Mouse (Mus musculus): ENCODE results near the gene Ugt1a9.

Ugt1a9 gene

GRCm38 (mm10) chr1:88258881-88259642 lies 188.5 kb downstream of the Ugt1a9 start:
- no peak for DNase-seq (ENCODE audit: low spot score in 2 of 2)

DNA sequence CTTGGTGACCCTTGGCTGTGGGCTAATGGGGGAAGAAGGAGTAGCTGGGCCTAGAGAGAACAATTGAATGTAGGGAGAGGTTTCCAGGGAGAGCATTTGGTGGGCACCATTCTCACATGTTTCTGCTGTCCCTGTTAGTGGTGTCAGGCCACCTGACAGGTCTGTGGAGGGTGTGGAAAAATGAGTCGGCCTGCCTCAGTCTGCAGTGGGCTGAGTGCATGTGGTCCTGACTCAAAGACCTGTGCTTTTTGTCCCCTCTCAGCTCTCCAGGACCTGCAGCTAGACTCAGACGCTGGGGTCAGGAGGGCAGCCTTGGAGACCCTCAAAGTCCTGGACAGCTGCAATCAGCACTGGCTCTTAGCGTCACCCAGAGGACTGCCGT lies 189.0 kb downstream of the Ugt1a9 start:
- no peak for DNase-seq (ENCODE audit: low spot score in 2 of 2)

DNA sequence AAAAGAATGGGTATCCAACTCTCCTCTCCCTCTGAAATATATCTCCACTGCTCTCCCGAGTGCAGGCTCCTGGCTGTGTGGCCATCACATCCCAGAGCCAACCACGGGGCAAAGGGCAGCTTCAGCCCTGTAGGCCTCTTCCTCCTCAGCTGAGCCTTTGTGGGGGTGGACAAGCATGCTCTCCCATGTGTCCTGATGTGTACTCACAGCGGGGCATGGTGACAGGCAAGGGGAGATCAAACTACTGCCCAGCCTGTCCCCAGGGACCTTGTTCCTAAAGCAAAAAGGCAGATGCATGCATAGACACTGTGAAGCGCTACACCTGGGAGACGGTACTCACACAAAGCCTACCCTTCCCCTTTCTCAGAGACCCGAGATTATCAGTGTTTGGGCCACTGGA lies 189.5 kb downstream of the Ugt1a9 start:
- no peak for DNase-seq (ENCODE audit: low spot score in 2 of 2)

DNA sequence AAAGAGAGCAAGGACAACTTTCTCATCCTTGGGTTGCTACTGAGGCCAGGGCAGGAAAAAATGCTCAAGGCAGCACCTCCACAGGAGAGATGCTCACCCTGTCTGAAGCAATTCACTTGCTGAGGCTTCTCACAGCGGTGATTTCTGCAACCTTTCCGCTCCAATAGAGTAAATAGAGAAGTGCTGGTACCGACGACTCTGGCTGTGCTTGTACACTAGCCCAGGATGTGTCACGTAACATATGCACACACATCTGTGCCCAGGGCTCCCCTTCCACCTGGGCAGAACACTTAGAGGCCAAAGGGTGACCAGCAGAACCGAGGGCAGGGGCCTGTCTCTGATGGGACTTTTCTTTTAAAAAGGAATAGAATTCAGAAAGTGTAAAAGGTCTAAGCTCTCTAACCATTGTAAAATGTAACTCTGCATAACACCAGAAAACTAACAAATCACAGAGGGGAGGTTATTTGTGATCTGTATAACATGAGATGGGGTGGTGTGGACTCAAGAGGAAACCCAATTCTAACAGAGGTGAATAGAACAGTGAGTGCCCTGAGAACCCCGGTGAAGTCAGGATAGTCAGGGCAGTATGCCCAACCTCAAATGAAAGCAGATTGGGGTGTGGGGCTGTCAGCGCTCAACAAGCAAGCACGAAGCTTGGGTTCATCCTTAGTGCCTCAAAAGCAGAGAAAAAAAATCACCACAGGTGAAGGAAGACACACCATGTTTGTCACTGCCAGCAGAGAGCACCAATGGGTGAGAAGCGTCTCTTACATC lies 190.2 kb downstream of the Ugt1a9 start:
- peak in 1 of 2 experiments; percentile 27 for DNase-seq (ENCODE audit: low spot score in 2 of 2)

DNA sequence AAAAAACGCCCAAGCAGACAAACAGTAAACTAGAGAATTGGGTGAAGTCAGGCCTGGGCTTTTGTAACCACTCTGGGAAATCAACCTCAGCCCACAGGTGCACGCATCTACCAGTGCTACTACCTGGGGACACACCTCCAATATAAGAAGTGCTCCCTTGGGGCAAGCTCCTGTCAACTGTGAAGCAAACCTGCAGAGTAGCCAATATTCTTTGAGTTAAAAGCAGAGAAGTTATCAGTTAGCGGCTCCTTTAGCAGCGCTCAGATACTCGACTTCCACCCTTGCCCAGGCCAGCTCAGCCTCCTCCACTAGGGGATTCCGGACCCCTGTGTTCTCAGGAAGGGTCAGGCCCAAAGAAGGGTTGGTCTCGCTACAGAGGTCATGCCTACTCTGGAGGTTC lies 191.1 kb downstream of the Ugt1a9 start:
- DNase-seq (ENCODE audit: low spot score in 2 of 2): peak in 1 of 2 experiments; percentile 31

DNA sequence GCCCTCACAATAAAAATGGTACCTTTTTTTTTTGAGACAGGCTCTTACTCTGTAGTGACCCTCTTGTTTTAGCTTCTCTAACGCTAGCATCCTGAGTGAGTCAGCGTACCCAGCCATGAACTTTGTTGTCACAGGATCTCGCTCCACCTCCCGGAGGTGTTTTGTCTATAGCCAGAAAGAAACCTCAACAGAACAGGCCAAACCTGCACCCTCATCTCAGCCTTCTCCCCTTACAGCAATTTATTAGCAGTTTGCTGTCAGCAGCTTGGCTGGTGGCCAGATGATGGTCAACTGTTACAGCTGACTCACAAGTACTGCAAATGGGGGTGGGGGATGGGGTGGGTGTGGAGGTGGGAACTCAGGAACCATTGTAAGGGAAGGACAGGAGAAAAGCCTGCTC lies 191.7 kb downstream of the Ugt1a9 start:
- DNase-seq (ENCODE audit: low spot score in 2 of 2): peak in 1 of 2 experiments; percentile 72

- peak in 1 of 2 experiments; percentile 39 for DNase-seq (ENCODE audit: low spot score in 2 of 2)
Measured at GRCm38 (mm10) chr1:88262961-88263360, 192.4 kb downstream of the Ugt1a9 start.

DNA sequence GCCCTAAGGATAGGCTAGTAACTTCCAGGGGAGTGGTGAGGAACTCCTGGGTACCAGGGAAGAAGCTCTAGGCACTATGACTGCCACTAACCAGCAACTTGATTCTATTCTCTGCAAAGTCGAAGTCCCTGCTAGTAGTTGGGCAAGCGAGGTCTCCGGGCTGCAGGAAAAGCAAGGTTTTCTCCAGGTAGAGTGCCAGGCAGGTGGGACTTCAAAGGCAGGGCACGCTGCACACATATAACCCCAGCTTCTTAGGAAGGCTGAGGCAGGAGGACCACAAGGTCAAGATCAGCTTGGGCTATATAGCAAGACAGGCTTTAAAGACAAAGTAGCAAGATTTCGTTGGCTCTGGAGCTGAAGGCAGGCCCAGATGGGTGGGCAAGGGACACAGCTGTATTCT lies 193.2 kb downstream of the Ugt1a9 start:
- DNase-seq (ENCODE audit: low spot score in 2 of 2): peak in 1 of 2 experiments; percentile 27

DNA sequence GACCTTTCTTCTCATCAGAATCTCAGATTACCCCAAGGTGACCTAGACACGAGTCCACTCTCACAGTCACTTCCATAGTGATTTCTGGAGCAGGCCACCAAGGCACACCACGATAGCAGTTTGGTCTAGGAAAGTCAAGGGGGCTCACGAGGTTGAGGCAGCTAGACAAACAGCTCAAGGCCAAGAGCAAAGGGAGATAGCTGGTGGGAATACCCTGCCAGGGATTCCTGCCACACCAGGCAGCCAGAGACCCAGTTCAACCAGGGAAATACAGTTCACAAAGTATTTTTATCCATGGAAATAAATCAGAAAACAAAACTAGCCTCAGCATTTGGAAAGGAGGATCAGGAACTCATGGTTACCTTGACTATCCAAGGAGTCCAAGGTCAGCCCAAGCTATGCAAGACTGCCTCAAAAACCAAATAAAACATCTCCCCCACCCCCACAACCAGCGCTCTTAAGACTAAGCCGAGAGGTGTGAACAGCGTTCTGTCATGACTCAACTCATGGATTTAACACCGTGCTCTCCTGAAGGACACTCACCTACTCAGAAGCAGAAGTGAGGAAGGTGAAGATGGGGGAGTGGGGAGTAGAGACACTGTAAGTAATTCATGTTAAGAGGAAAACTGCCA lies 193.8 kb downstream of the Ugt1a9 start:
- no peak for DNase-seq (ENCODE audit: low spot score in 2 of 2)

DNA sequence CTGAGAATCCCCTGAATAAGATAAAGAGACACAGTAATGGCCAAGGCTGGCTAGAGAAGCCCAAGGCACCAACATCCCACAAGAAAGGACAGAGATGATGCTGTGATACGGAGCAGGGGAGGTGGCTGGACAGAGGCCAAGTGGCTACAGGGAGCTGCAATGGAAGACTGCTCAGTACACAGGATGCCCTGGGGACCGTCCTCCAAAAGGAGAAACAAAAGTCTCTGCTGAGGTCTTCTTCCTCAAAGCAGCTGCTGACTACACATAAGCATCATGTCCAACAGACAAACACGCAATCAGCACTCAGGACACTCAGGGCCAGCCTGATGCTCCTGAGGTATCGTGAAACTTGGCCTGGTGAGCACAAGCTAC lies 194.3 kb downstream of the Ugt1a9 start:
- peak in 1 of 2 experiments; percentile 56 for DNase-seq (ENCODE audit: low spot score in 2 of 2)

DNA sequence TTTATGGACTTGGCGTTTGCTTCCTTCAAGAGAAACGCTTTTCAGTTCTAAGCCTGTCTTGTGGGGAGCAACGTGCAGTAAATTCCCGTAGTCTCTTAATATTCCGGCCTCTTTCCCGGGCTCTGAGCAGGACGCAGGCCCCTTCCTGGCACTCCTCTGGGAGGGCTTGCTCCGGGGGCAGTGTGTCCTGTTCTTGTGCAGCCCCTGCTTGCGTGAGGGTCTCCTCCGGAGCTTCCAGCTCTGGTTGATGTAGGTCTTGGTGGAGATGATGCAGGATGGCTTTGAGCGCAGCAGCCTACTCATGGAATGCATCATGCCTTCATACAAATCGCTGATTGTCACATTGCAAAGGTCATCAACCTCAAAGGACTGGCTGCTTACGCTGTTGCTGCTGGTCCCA lies 195.5 kb downstream of the Ugt1a9 start:
- no peak for DNase-seq (ENCODE audit: low spot score in 2 of 2)

DNA sequence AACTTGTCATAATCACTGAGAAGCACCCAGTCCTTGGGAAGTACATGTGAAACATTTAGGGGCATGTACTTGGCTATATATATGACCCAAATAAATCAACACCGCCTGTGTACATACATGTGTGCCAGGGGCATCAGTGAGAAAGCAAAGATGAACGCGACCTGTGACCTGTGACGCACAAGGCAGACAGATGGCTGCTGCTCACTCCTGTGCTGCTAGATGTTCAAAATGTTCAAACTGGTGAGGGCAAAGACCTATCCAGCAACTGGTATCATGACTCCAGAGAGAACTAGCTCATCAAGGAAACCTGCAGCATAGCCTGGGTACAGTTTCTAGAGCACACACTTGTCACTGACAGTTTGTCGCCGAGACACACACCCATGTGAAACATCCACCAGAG lies 196.9 kb downstream of the Ugt1a9 start:
- DNase-seq (ENCODE audit: low spot score in 2 of 2): no peak

DNA sequence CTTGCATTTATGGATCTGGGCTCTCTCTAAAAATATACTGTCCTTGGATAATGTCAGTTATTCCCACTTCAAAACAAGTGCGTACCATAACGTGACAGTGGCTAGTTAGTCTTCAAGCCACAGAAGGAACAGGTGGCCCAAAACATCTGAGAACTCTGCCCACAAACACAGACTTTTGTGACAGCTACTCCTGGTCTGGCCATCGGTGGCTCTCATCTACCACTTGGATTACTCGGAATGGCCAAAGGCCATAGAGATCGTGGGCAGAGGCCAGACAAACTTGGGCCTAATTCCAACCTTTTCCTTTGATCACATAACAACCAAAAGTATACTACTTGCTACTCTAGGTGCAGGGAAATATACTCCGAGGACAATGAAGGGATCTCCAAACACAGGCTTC lies 197.5 kb downstream of the Ugt1a9 start:
- no peak for DNase-seq (ENCODE audit: low spot score in 2 of 2)
